Mouse (Mus musculus) layer of hippocampus, adult 6 months (tissue): ENCODE measurements around the gene Alox12b. TPM values are rescaled to one million over a fixed set of nuclear protein-coding genes. Genes with fewer than 3 reads are reported as not detected.

Experiments
- long read RNA-seq, 2 experiments: library from polyadenylated mRNA; unstranded; transcript quantifications; one replicate each; pipeline ENCODE4 v2.0.0; 2019 to 2020
- polyA plus RNA-seq: library from polyadenylated mRNA; unstranded; fragments of <200 nt; fragmentation: Nextera tagmentation; gene quantifications from 2 replicates; pipeline ENCODE4 v1.2.3, GENCODE M21; 2021

The Alox12b gene
- polyA plus RNA-seq: 2.7 and 2.8 TPM in 2 replicates
- long read RNA-seq, experiment 1, partial matches to known transcripts: 3 of 9 reads
- long read RNA-seq, experiment 1, other reads (novel, unspliced or antisense): 2 of 9 reads
- long read RNA-seq, experiment 2, transcript Alox12b-201 (15 exons, 2,431 nt): major isoform, 18 of 21 reads
- long read RNA-seq, experiment 2, partial matches to known transcripts: 1 of 21 reads
- long read RNA-seq, experiment 2, other reads (novel, unspliced or antisense): 2 of 21 reads

GRCm38 (mm10) chr11:69156800-69157199 lies at the start of gene Alox12b:
Gene Alox12b (plus strand): TSS chr11:69156989.

DNA sequence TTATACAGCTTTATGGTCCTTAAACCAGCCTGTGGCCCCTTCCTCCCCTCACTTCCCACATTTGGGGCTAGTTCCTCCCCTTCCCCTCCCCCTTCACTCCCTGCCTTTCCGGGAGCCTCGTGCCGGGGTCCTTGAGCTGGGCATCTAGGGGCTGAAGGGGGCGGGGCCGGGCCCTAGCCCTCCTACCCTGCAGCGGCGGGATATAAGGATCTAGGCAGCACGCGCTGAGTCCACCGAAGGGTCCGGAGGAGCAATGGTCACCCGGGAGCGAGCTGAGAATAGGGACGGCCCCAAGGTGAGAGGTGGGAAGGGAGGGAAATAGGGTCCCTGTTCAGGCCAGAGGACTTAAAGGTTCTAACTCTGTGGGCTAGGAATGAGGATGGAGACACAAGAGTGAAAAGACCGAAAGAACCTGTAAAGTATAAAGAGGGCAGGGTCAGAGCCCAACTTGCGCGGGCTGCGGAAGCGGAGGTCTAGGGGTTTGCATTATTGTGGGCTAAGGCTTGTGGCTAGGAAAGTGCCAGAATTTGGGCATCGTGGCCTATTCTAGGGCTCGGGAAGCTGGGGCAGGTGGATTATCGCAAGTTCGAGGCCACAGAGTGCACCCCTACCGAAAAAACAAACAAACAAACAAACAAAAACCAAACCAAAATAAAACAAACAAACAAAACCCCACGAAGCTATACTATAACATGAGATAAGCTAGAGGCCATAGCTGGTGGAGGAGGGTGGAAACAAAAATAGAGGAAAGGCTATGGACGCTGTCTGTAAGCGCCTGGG lies 36.4 kb upstream of the Alox12b start, which contains the start of gene Hes7:
Hes7 (plus strand) TSS at position 184 of the 780 bp plus-strand sequence.

GRCm38 (mm10) chr11:69122336-69122951 lies 34.3 kb upstream of the Alox12b start, which contains the start of gene 9130213A22Rik:
Gene 9130213A22Rik (minus strand): TSS chr11:69122589.

GRCm38 (mm10) chr11:69125852-69125918 lies 31.1 kb upstream of the Alox12b start, which contains the start of gene Aloxe3:
Gene Aloxe3 (plus strand): TSS chr11:69125896.

DNA sequence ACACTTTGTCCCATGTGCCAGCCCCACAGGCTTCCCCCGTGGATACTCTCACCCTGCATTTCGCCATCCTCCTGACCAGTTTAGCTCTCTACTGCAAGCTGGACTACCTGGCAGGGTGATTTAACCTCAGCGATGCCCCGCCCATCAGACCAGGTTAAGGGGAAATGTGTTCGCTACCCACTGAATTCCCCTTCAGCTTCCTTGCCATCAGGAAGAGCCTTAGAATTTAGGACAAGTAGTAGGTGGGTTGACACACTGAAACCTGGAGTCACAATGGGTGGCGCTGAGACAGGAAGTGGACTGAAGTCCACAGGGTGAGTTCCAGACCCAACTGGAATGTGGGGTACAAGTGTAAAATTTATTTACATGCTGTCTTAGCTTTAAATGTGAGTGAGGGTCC lies 41.0 kb downstream of the Alox12b start, which contains the start of gene Alox8:
Alox8 (minus strand) TSS at position 101 of the 400 bp plus-strand sequence.

Other genes with a start within 250 kb of the Alox12b start
- gene Odf4, start 229.9 kb upstream of the Alox12b start, polyA plus RNA-seq: not detected in 2 replicates
- gene Arhgef15, start 199.5 kb upstream of the Alox12b start, polyA plus RNA-seq: 2.4 TPM in 2 replicates
- gene Slc25a35, start 188.9 kb upstream of the Alox12b start, polyA plus RNA-seq: 1.9 and 2.4 TPM in 2 replicates
- 25.3 and 26.8 TPM in 2 replicates for gene Rangrf, start 181.8 kb upstream of the Alox12b start, polyA plus RNA-seq
- 8.4 and 21.6 TPM in 2 replicates for gene Pfas, start 148.5 kb upstream of the Alox12b start, polyA plus RNA-seq
- 16.8 and 19.8 TPM in 2 replicates for gene Ctc1, start 141.1 kb upstream of the Alox12b start, polyA plus RNA-seq
- 0.54 TPM in 2 replicates for gene Aurkb, start 111.3 kb upstream of the Alox12b start, polyA plus RNA-seq
- 11.4 and 13.2 TPM in 2 replicates for gene Borcs6, start 97.3 kb upstream of the Alox12b start, polyA plus RNA-seq
- 40.3 and 42.2 TPM in 2 replicates for gene Tmem107, start 86.2 kb upstream of the Alox12b start, polyA plus RNA-seq
- 412 and 583 TPM in 2 replicates for gene Vamp2, start 68.5 kb upstream of the Alox12b start, polyA plus RNA-seq
- gene Per1, start 61.8 kb upstream of the Alox12b start, polyA plus RNA-seq: 30.5 and 39.5 TPM in 2 replicates
- gene Hes7, start 36.6 kb upstream of the Alox12b start, polyA plus RNA-seq: 0.53 and 0.58 TPM in 2 replicates
- gene 9130213A22Rik, start 34.4 kb upstream of the Alox12b start, polyA plus RNA-seq: 0.84 and 0.90 TPM in 2 replicates
- gene Aloxe3, start 31.1 kb upstream of the Alox12b start, polyA plus RNA-seq: 5.9 and 8.6 TPM in 2 replicates
- gene Alox8, start 40.9 kb downstream of the Alox12b start, polyA plus RNA-seq: 3.5 and 5.1 TPM in 2 replicates
- gene Gucy2e, start 80.0 kb downstream of the Alox12b start, polyA plus RNA-seq: 0.44 and 0.55 TPM in 2 replicates
- 1.3 and 1.8 TPM in 2 replicates for gene Cntrob, start 166.8 kb downstream of the Alox12b start, polyA plus RNA-seq
- 134 and 135 TPM in 2 replicates for gene Trappc1, start 167.0 kb downstream of the Alox12b start, polyA plus RNA-seq
- 5.3 and 6.1 TPM in 2 replicates for gene Kcnab3, start 169.3 kb downstream of the Alox12b start, polyA plus RNA-seq
- 256 and 260 TPM in 2 replicates for gene Rnf227, start 183.5 kb downstream of the Alox12b start, polyA plus RNA-seq
- 49.8 and 51.0 TPM in 2 replicates for gene Chd3, start 212.4 kb downstream of the Alox12b start, polyA plus RNA-seq
- 601 and 628 TPM in 2 replicates for gene Naa38, start 238.5 kb downstream of the Alox12b start, polyA plus RNA-seq
- 12.0 and 15.0 TPM in 2 replicates for gene Cyb5d1, start 238.6 kb downstream of the Alox12b start, polyA plus RNA-seq
- gene Tmem88, start 241.2 kb downstream of the Alox12b start, polyA plus RNA-seq: 1.9 and 2.4 TPM in 2 replicates